Mouse (Mus musculus) ovary, postnatal 10 days (tissue): ENCODE measurements around the gene Itpk1.

Experiments used
- DNase-seq: peaks from one replicate; pipeline ENCODE4 v3.0.0; 2022; ENCODE audit warnings: low spot score

The Itpk1 gene

DNA sequence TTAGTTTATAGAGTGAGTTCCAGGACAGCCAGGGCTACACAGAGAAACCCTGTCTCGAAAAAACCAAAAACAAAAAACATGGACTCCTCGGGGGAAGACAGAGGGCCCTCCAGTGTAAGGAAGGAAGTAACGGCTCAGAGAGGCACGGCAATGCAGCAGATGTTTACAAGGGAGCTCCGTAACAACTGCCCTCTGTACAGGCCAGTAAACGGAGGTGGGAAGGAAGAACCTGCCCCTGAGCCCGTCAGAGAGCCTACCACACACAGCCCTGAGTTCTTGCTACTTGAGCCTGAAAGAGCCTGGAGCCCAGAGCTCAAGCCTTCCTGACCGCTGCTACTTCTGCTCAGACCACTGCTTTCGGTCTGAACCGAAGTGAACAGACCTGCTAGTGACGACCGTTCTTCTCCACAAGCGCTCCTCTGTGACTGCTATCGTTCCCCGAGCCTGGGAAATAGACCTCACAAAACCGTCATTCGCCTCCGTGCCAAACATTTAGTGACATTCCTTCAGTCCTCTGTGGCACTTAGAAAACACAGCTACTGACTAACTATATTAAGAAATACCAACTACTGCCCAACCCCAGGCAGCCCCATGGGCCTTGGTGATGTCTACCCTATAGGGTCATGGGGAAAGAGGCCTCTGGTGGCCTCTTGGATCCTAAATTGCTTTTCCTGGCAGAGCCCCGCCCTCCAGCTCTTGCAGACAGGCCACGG is 8.6 kb upstream of the Itpk1 start:
- no peak for DNase-seq

- no peak for DNase-seq
Measured at GRCm38 (mm10) chr12:102710851-102711375, 6.2 kb upstream of the Itpk1 start.

- no peak for DNase-seq
Measured at GRCm38 (mm10) chr12:102709896-102710295, 5.2 kb upstream of the Itpk1 start.

DNA sequence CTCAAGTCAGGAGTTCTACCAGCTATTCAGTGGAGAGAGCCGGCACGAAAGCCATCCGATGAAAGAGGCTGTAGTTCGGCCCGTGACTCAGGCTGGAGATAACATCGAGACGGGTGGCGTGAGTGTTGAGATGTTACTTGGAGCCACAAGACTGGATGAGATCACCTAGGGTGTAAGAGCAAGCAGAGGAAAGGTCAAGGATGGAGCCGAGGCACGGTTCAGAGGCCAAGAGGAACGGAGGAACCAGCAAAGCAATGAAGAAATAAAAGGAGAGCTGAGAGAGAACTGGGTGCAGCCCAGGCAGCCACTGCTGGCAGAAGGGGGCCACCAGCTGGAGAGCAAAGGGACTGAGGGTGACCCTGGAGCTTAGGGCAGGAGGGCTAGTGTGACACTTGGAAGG is 3.5 kb upstream of the Itpk1 start:
- no peak for DNase-seq

GRCm38 (mm10) chr12:102706833-102707463 is 2.2 kb upstream of the Itpk1 start:
- no peak for DNase-seq

- no peak for DNase-seq
Measured at GRCm38 (mm10) chr12:102705906-102706640, 1.3 kb upstream of the Itpk1 start.

DNA sequence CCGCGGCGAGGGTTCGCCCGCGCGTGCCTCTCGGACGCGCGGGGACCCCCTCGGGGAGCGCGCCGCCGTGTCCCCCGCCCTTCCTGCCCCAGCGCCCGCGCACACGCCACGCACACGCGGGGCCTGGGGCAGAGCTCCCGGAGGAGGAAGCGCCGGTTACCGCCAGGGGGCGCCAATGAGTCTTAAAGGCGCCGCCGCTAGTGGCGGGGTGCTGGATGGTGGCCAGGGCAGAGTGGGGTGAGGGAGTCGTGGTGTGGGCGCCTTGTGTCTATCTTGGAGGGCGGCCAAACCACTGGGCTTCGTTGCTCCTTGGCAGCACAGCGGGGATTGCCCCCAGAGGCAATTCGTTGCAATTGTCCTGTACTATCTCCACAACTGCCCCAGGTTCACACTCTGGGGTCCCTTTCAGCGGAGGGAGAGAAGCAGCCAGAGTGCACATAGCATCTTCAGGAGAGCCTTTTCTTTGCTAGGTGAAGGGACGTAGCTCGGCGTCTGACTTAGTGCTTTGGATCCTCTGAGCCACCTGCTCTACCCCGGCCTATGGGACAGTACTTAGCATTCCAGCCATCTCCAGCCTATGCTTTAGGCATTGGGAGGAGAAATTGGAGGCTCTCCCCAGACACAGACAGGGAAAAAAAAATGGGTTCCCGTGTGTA is 614 bp upstream of the Itpk1 start:
- peak; percentile 75 for DNase-seq

- no peak for DNase-seq
Measured at GRCm38 (mm10) chr12:102703921-102704408, 765 bp downstream of the Itpk1 start.

GRCm38 (mm10) chr12:102703441-102703840 is 1.3 kb downstream of the Itpk1 start:
- DNase-seq, result no peak

GRCm38 (mm10) chr12:102703111-102703412 is 1.7 kb downstream of the Itpk1 start:
- DNase-seq, result no peak

DNA sequence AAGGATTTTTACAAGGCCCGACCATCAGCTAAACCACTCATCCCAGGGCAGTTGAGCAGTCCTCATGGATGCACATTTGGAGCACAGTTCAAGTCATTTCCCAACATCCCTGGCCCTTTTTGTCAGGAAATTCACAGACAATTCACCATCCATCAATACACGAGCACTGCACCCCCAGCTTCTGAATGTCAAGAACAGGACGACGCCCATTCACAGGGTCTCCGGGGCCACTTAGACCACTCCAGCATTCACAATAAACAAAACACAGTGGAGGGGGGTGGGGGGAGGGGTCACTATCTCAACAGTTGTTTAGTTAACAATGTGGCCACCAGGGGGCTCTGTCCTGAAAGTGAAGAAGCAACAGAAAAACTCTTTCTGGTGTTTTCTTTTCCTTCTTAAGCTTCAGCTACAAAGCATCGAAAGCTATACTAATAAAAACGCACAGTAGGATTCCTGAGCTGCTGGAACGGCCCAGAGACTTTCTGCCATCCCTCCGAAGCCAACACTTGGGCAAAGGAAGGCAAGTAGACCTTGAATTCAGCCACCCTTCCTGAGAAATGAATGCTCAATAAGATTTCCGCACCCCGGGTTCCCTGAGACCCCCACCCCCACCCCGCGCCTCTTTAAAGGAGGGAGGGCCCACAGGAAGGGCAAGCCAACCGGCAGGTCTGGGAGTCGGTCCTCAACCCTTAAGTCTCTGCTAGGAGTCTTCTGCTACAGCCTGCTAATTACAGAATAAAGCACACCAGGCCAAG is 2.2 kb downstream of the Itpk1 start:
- DNase-seq, result peak; percentile 45

- no peak for DNase-seq
Measured at GRCm38 (mm10) chr12:102701691-102702207, 3.0 kb downstream of the Itpk1 start.

- DNase-seq, result no peak
Measured at GRCm38 (mm10) chr12:102700453-102700852, 4.3 kb downstream of the Itpk1 start.

DNA sequence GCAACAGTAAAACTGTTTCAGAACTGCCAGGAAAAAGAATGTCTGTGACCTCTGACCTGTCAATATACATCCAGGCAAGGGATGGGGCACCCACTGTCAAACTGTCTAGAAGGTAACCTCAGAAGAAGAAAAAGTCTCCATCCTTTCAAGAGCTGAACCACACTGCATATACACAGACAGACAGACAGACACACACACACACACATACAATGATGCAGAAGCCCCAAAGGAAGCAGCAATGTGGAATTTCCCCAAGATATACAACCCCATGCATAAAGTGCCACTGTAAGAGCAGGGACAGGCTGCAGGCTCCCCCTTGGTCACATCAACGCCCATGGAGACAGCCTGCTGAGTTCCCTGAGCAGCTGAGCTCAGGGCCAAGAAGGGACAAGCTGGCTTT is 5.6 kb downstream of the Itpk1 start:
- DNase-seq, result no peak

- DNase-seq, result no peak
Measured at GRCm38 (mm10) chr12:102698089-102698684, 6.5 kb downstream of the Itpk1 start.

GRCm38 (mm10) chr12:102697381-102697780 is 7.3 kb downstream of the Itpk1 start:
- no peak for DNase-seq

DNA sequence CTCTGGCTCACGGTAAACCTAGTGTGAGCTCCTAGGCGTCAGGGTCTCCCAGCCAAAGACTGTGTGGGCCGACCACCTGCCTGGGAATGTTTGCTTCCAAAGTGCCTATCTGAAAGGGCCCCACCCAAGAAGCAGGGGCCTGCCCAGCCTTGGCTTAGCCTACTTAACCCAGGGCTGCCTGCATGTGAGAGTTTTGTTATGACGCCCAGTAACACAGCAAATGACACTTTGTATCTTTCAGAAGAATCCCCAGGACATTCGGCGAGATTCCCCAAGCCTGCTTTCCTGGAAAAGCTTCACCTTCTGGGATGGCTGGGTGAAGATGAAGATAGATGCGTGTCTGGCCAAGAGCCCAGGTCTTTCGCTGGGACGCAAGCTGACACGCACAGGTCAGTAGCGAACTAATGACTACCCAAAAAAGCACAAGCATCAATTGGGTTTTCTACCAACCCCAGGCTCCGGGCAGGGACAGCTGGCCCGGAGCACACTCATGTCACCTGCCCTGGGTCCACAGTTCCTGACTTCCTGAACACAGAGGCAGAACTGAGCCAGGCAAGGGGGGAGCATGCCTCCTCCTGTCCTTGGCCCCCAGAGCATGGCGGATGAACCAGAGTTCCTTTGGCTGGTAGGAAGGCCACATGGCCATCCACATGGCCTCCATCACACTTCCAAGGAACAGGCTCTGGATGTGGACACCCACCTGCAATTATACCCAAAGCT is 7.9 kb downstream of the Itpk1 start:
- DNase-seq, result no peak

DNA sequence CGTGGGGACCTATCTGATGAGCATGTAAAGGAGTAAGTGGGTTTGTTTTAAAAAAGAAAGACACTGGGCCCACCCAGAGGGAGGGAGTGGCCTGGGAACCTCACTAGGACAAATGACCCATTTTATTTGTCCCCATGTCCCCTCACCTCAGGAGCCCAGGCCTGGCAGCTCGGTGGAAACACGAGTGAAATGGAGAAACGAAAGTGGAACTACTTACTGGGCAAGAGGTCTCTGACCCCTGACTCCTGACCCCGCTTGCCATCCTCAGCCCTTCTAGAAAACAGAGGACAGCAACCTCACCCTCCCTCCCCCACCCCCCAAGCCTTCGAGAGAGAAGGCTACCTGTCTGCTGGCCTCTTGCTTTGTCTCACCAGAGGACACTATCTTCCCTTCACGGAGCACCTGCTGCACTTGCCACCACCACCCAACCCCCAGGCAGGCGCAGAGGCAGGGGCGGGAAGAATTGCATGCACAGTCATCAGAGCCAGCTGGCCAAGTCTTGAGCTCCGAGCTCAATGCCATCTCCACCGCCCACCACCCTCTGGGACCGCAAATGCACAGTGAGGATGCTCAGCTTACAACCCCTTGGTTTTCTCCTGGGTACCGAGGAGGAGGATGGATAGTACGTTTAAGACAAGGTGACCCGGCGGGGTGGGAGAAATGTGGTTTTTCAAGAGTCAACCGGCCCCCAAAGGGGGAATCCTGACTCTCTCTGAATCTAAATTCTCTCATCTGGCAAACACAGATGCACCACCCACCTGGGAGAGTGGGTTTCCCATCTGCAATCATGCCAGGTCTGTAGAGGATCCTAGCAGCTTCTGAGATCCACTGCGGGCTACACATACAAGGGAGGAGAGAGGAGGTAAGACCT is 9.1 kb downstream of the Itpk1 start:
- DNase-seq, result no peak

DNA sequence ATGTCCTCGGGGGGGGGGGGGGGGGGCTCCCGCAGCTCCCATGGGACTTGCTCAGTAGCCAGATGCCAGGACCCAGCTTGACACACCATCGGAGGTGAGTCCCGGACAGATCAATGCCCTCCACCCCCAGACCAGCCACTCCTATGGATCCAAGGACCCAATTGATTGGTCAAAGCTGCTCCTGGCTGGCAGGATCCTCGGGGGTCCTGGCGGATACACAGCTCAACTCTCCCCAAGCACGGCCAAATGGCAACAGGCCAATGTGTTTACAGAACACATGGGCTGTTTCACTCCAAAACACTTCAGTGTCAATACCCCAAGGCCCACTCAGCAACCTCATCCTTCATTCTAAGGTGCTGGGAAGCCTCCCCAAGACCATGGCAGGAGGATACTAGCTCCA is 13.0 kb downstream of the Itpk1 start:
- DNase-seq, result no peak
